In the genomic region with DNA sequence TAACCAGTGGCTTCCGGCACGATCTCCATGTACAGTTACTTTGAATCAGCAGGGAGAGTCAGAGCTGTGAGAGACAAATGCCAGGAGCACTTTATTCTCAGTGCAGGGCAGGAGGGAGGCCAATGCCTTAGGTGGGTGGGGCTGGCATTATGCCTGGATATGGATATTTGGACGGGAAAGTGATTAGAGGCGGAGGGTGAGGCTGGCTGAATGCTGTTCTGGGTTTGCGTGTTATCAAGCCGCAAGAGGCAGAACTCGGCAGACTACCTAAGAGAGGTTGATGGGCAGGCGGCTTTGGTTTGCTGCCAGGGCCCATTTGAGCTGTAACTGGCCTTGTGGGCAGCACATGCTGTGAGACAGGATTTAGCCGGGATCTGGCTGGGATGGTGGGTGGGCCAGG, we compare ENCODE assay signal across 8 mouse cellular contexts.
DNase-seq lines count a peak whose midpoint lies in the region; ATAC-seq lines count a peak whose summit lies in the region.

No protein-coding gene starts in this region.

- H3K27ac ChIP-seq in midbrain, embryonic 11.5 days (ENCODE audit: low read depth, low read length) = no peak overlapping the region

- 27% methylated on average over 9 of the region's 9 CpGs for WGBS in midbrain, embryonic 11.5 days

- H3K4me3 ChIP-seq in midbrain, embryonic 11.5 days (ENCODE audit: low read depth, low read length) = no peak overlapping the region

- no peak overlapping the region for H3K4me2 ChIP-seq in midbrain, embryonic 11.5 days

- H3K9ac ChIP-seq in midbrain, embryonic 11.5 days (ENCODE audit: low read length) = no peak overlapping the region

- peaks cover 26% of the 10 kb centered on the region for H3K4me1 ChIP-seq in midbrain, embryonic 11.5 days (ENCODE audit: control insufficient read depth, insufficient read depth, low read length)

- ATAC-seq in midbrain, embryonic 11.5 days (ENCODE audit: low FRiP score) = no peak
- no peak for ATAC-seq in erythroid progenitor cell, adult 5-6 weeks (replicated peaks; ENCODE audit: low FRiP score, poor library complexity, severe bottlenecking)

- peak; percentile 86 for DNase-seq in MN1 (ENCODE audit: low spot score)
- DNase-seq in brain, adult 2 months (ENCODE audit: low read depth, low spot score) = peak; percentile 77
- peak; percentile 33 to 38 for DNase-seq in frontal cortex, postnatal 14 days (ENCODE audit: low spot score in 2 of 2)
- DNase-seq in heart, postnatal 4 days = peak; percentile 89
- DNase-seq in layer of hippocampus, postnatal 36 days = peak; percentile 52 to 70
- peak; percentile 82 for DNase-seq in midbrain, embryonic 11.5 days (ENCODE audit: low spot score, missing footprints)
- peak; percentile 78 for DNase-seq in testis, postnatal 10 days (ENCODE audit: low spot score)

- H3K36me3 ChIP-seq in midbrain, embryonic 11.5 days (ENCODE audit: control insufficient read depth, insufficient read depth, low read length) = no peaks in the 10 kb centered on the region

- no peaks in the 10 kb centered on the region for H3K27me3 ChIP-seq in midbrain, embryonic 11.5 days (ENCODE audit: control insufficient read depth, insufficient read depth, low read length)

- H3K9me3 ChIP-seq in midbrain, embryonic 11.5 days (ENCODE audit: control insufficient read depth, low read length) = no peaks in the 10 kb centered on the region

Comparison
In these comparisons a context has a peak if more than half of its experiments do, and no peak if none do; other contexts are left out.
1. DNase-seq: peak in every context shown above with its lines; median percentile 89 in heart, postnatal 4 days; 86 in MN1; 82 in midbrain, embryonic 11.5 days; 78 in testis, postnatal 10 days; 77 in brain, adult 2 months; 61 in layer of hippocampus, postnatal 36 days; 36 in frontal cortex, postnatal 14 days.